Mouse (Mus musculus) spleen, postnatal 36 days (tissue): Measurements from ENCODE around the gene Arhgef40.
"Not testable (repeated sequence)": the region's sequence is repeated elsewhere in the genome, so short reads cannot be mapped to it uniquely, and the experiment has no call there.

ENCODE experiments used
- DNase-seq, 2 experiments: peaks; one replicate each; pipeline ENCODE4 v3.0.0; 2022; ENCODE audit warnings: low spot score in 2 of 2, mixed read lengths in 1 of 2

Gene Arhgef40

GRCm38 (mm10) chr14:52019051-52019589 is 34.6 kb downstream of the Arhgef40 start:
- DNase-seq: no peak

DNA sequence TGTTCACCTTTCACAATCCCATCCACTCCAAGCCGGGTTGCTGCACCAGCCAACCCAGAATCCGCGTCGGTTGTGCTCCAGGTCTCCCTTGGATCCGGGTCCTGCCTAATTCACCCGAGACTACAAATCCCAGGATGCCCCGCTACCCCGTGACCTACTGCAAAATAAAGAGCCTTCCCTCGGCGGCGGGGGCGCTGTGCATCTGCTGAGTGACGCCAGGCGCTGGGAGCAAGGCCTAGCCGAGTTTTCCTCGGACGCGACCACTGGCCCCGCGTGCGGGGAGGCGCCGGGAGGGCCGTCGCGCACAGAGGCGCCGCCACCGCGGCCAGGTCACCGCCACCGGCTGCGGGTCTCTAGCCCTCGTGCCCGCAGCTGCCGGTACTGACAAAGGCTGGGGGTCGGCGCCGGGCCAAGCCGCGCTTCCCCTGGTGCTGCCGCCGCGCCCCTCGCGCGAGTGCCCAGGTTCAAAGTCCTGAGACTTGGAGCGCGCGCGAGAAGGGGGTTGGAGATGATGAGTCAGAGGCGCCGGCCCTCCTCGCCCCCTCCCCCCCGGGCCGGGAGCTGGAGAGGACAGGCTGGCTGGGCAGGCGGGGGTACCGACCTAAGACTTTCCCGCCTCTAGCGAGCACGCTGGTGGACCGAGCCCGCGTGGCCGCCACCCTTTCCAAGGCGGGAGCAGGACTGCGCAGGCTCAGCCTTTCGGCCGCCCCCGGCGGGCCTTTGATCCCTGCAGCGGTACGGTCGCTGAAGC is 35.2 kb downstream of the Arhgef40 start:
- DNase-seq: peak; percentile 95 to 97

DNA sequence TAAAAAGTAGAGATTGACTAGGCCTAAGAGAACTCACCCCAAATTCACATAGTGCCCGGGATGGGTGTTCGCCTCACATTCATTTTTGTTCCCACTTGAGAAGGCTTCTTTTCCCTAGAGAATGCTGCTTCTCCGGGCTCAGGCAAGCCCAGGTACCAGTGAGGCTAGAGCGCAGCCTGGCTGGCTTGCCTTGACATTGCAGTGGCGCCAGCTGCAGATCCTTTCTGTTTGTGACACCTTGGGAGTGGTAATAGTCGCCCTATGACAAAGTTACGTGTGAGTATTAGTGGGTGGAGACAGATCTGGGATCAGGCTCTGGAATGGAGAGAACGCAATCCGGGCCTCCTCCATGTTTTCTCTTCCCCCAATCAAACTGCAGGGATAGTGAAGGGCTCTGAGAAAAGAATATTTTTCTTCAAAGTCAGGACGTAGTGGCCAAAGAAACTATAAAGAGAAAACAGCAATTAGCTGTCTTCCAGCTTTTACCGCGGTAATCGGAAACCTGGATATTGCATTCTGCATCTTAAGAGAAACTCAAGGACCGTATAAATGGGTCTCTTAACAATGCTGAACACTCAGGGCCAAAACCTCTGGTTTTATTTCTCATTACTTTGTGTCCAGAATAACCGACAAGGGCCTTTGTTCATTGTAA is 36.1 kb downstream of the Arhgef40 start, which contains the start of gene Zfp219:
Gene Zfp219, minus strand, starts transcription at position 248 of the 652 bp plus-strand sequence.
- DNase-seq: peak; percentile 70 to 75

DNA sequence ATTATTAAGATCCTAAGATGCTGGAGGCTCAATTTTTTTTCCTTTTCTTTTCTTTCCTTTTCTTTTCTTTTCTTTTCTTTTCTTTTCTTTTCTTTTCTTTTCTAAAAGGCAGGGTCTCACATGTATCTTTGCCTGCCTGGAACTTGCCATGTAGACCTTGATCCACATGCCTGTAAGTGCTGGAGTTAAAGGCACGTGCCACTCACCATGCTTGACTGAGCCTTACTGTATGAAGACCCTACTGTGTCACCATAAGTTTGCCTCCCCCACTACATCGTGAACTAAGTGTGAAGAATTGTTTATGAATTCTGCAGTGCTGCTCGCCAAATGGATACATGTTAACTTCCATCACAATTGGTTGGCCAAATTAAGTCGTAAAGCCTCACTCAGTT is 36.6 kb downstream of the Arhgef40 start:
- DNase-seq: no peak

- DNase-seq: no peak
Observed at GRCm38 (mm10) chr14:52021568-52022212, 37.2 kb downstream of the Arhgef40 start.

- DNase-seq: no peak
Observed at GRCm38 (mm10) chr14:52022244-52022708, 37.8 kb downstream of the Arhgef40 start.

GRCm38 (mm10) chr14:52022709-52023459 is 38.4 kb downstream of the Arhgef40 start:
- DNase-seq: peak; percentile 83 to 89

DNA sequence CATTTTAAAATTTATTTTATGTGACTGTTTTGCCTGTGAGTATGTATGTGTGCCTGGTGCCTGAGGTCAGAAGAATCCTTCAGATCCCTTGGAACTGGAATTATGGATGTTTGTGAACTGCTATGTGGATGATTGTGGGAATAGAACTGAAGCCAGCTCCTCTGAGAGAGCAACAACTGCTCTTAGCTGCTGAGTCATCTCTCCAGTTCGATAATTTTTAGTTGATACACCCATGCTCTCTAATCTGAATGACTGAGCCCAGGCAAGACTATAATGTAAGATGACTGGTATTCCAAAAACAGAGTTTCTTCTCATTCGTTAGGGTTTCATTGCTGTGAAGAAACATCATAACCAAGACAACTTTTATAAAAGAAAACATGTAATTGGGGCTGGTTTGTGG is 39.6 kb downstream of the Arhgef40 start:
- DNase-seq: no peak

GRCm38 (mm10) chr14:52026342-52026741 is 41.8 kb downstream of the Arhgef40 start:
- DNase-seq: no peak

DNA sequence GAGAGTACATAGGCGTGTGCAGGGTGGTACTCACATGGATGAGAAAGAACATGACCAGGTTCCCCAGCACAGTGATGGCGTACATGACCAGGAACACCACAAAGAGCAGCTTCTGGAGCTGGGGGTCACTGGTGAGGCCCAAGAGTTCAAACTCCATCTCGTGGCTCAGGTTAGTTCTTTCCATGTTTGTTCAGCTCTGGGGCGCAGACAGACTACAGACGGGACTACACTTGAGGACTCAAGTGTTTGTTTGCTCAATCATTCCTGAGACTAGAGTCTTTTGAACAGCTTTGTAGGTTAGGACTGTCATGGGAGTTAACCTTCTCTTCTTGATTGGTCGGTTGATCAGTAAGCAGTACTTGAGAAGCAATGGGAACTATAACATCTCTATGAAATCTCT is 51.4 kb downstream of the Arhgef40 start:
- no peak for DNase-seq

- no peak for DNase-seq
Observed at GRCm38 (mm10) chr14:52039332-52039731, 54.8 kb downstream of the Arhgef40 start.

DNA sequence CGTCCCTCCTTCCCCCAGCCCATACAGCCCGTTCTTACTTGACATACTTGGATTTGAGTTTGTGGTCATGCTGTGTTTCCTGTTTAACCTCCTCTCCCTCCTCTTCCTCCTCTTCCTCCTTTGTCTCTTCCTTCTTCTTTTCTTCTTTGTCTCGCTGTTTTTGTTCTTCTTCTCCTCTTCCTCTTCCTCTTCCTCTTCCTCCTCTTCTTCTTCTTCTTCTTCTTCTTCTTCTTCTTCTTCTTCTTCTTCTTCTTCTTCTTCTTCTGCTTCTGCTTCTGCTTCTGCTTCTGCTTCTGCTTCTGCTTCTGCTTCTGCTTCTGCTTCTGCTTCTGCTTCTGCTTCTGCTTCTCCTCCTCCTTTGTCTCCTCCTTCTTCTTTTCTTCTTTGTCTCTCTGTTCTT is 57.8 kb downstream of the Arhgef40 start, which contains the start of gene Olfr221:
Gene Olfr221, minus strand, starts transcription at position 101 of the 400 bp plus-strand sequence.
- not testable (repeated sequence) for DNase-seq

DNA sequence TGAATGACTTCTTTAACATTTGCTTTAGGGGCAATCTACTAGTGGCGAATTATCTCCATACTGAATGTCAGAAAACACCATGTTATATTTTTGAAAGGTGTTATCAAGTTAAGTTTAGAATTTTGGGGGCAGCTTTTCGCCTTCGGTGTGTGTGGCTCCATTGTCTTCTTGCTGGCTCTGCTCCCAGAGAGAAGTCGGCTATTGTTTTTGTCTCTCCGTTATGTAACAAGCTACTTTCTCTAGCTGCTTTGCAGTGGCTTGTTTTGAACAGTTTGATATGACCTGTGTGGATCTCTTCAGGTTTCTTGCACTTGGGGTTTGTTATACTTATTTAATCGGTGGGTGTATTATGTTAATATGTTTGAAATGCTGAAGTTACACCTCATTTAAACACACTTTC is 58.9 kb downstream of the Arhgef40 start:
- no peak for DNase-seq

GRCm38 (mm10) chr14:52044901-52045678 is 60.6 kb downstream of the Arhgef40 start:
- DNase-seq: no peak

- no peak for DNase-seq
Observed at GRCm38 (mm10) chr14:52045966-52046565, 61.5 kb downstream of the Arhgef40 start.

DNA sequence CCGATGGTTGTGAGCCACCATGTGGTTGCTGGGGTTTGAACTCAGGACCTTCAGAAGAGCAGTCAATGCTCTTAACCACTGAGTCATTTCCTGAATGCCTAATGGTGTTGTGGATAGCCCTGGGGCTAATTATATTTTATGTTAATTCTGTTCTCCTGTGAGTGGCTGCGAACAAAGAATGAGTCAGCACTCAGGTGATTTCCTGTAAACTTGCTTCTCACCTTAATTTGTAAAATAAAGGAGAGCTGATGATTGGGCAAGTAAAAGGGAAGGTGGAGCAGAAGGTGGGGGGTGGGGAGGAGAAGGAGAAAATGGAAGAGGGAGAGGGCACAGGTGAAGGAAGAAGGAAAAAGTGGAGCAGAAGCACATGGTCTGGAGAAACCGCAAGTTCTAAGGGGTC is 68.2 kb downstream of the Arhgef40 start:
- not testable (repeated sequence) for DNase-seq
